Mouse (Mus musculus): Measurements from ENCODE around the gene Eefsec.

DNA sequence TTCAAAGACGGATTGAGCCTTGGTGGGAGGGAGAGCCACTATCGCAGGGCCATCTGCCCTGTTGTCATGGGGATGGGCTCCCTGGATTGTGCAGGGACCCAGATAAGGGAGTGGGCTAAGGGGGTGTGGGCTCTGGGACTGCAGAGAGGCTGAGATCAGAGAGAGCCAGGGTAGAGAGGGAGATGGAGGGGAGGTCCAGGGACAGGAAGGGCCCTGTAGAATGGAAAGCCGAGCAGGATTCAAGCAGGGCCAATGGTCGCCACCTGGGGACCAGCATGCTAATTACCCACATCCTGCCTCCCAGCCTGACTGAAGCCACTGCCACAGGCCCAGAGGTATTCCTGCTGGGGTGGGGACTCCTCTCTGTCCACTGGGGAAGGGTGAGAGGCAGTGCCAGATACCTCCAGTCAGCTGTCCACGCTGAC lies 219.8 kb downstream of the Eefsec start:
- TF ChIP-seq POLR2A (IDR thresholded peaks at IDR 0.05; ENCODE audit: low read depth, low read length) (no peak), CTCF (IDR thresholded peaks at IDR 0.05; ENCODE audit: extremely low read depth, insufficient read length, insufficient replicate concordance, low read depth, low read length) (no peak)

Measured in small intestine, adult 2 months (tissue).